Mouse (Mus musculus) mouse embryonic stem cell (cell line): ENCODE results near the gene Eef1a2.

Experiments used
- in situ Hi-C, 2 experiments: fragments of 300-500 bp; cut with MboI; formaldehyde crosslinking; loops; 1 replicate in 1 of 2; 3 replicates in 1 of 2; pipeline ENCODE4 v1.14.3; 2019 to 2020; ENCODE audit warnings: low sequenced_read_pairs in 2 of 2, low pct_unique_long_range_greater_than_20kb in 1 of 2, mixed read lengths in 1 of 2; ENCODE audit not compliant: unreplicated experiment in 1 of 2

Gene Eef1a2

GRCm38 (mm10) chr2:181102161-181102560, 54.7 kb downstream of the Eef1a2 start:
- in situ Hi-C loops: no loop called here

- in situ Hi-C loops: no loop called here
These were observed 55.2 kb downstream of the Eef1a2 start for GRCm38 (mm10) chr2:181101626-181102025.

- in situ Hi-C loops: no loop called here
These were observed 56.7 kb downstream of the Eef1a2 start for GRCm38 (mm10) chr2:181100087-181100486.
